Mouse (Mus musculus) erythroblast, embryonic 14.5 days (primary cell): Measurements from ENCODE around the gene Def8.

Source experiments
- GATA1 ChIP-seq: IDR thresholded peaks from 2 replicates; pipeline ENCODE4 v1.6.1; 2012; ENCODE audit warnings: low read length, inconsistent platforms, mixed read lengths
- TAL1 ChIP-seq: IDR thresholded peaks from 3 replicates; pipeline ENCODE4 v1.6.1; 2012; ENCODE audit warnings: low read length, inconsistent platforms, mixed read lengths

GRCm38 (mm10) chr8:123387041-123387440, 36.3 kb upstream of the Def8 start:
- TF ChIP-seq GATA1 (no peak), TAL1 (no peak)
